Mouse (Mus musculus) kidney, adult 2 months (tissue): ENCODE data around the gene 0610037L13Rik.

Experiments used
- CTCF ChIP-seq: fragments of 200-500 bp; conservative IDR thresholded peaks from 2 replicates; pipeline ENCODE4 v1.5.1; 2011; ENCODE audit warnings: low read depth, mild to moderate bottlenecking, control low read depth, low read length, moderate library complexity, mixed read lengths; ENCODE audit not compliant: insufficient read depth, insufficient read length
- POLR2A ChIP-seq: fragments of 200-500 bp; IDR thresholded peaks from one replicate; pipeline ENCODE4 v1.6.1; 2011; ENCODE audit warnings: low read depth, low read length, control low read depth

- no peak for TF ChIP-seq POLR2A
- TF ChIP-seq CTCF = no peak
These were observed 48.5 kb downstream of the 0610037L13Rik start for GRCm38 (mm10) chr4:107938124-107938523.
